Mouse (Mus musculus) naive thymus-derived CD4-positive, alpha-beta T cell, adult 2 months (primary cell): ENCODE results near the gene Gal3st3.

ENCODE experiments used
- DNase-seq: peaks from one replicate; pipeline ENCODE4 v3.0.0-alpha.2; 2011; ENCODE audit warnings: low read depth

Gene Gal3st3

GRCm38 (mm10) chr19:5297903-5298800 lies at the start of gene Gal3st3:
Gene Gal3st3, plus strand, starts transcription at chr19:5298331.
- DNase-seq = no peak

- peak; percentile 86 for DNase-seq
Measured at GRCm38 (mm10) chr19:5257140-5257539, 41.0 kb upstream of the Gal3st3 start.

GRCm38 (mm10) chr19:5267015-5267414 lies 31.1 kb upstream of the Gal3st3 start:
- DNase-seq = no peak

GRCm38 (mm10) chr19:5268017-5268416 lies 30.1 kb upstream of the Gal3st3 start:
- no peak for DNase-seq

DNA sequence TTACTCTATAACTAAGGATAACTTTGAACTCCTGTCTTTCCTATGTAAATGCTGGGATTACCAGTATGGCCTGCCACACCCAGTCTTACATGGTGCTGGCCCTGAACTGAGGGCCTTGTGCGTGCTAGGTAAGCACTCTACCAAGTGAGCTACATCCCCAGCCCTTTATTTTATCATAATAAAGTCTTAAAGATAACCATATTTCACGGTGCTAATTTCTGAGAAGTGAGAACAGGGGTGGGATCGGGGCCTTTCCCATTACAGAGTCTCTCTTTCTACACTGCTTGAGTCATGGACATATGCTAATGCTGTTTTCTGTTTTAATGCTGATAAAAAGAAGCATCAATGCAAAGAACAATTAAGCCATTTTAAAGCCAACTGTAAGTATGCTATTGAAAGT lies 29.3 kb upstream of the Gal3st3 start:
- DNase-seq = no peak

DNA sequence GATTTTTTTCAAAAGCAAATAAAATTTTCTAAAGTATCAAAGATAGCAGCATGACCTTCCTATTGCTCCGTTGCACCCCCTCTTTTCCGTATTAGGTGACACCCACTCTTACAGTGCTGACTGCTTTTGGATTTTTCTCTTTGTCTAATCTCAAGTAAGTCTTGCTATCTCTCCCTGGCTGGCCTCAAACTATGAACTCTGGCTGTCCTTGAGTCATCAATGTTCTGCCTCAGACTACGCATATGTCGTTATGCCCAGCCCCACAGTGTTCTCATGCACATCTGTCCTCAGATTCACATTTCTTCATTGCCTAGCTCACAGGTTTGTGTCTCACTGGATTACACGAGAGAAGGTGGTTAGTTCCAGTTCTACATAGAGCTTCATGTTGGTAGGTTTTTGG lies 28.7 kb upstream of the Gal3st3 start:
- DNase-seq = no peak

- DNase-seq = no peak
Measured at GRCm38 (mm10) chr19:5271430-5271829, 26.7 kb upstream of the Gal3st3 start.

- DNase-seq = peak; percentile 52
Measured at GRCm38 (mm10) chr19:5272326-5272795, 25.8 kb upstream of the Gal3st3 start.

- DNase-seq = peak; percentile 96
Measured at GRCm38 (mm10) chr19:5272801-5273733, 25.1 kb upstream of the Gal3st3 start, which contains the start of gene Pacs1. Gene Pacs1, minus strand, starts transcription at chr19:5273119.

GRCm38 (mm10) chr19:5273916-5274315 lies 24.2 kb upstream of the Gal3st3 start:
- peak; percentile 48 for DNase-seq

- no peak for DNase-seq
Measured at GRCm38 (mm10) chr19:5274641-5275040, 23.5 kb upstream of the Gal3st3 start.

DNA sequence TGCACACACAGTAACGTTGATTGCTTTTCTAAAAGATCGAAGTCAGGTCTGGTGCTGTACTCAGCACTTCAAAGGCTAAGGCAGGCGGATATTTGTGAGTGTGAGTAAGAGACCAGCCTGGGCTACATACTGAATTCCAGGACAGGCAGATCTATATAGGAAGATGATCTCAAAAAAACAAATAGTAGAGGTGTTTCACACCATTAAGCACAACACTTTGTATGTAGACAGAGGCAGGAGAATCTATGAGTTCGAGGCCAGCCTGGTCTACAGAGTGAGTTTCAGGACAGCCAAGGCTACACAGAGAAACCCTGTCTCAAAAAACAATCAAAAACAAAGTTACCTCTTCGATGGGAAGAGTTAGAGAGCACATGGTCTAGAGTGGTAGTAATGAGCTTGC lies 22.4 kb upstream of the Gal3st3 start:
- DNase-seq = no peak

- DNase-seq = peak; percentile 47
Measured at GRCm38 (mm10) chr19:5276531-5276930, 21.6 kb upstream of the Gal3st3 start.

- DNase-seq = peak; percentile 56
Measured at GRCm38 (mm10) chr19:5277140-5277539, 21.0 kb upstream of the Gal3st3 start.

GRCm38 (mm10) chr19:5278381-5278780 lies 19.8 kb upstream of the Gal3st3 start:
- no peak for DNase-seq

GRCm38 (mm10) chr19:5294972-5295735 lies 3.0 kb upstream of the Gal3st3 start, which contains the start of gene Sf3b2:
Gene Sf3b2, minus strand, starts transcription at chr19:5295455.
- peak; percentile 99 for DNase-seq

GRCm38 (mm10) chr19:5295736-5296075 lies 2.4 kb upstream of the Gal3st3 start:
- no peak for DNase-seq

GRCm38 (mm10) chr19:5296630-5297029 lies 1.5 kb upstream of the Gal3st3 start:
- no peak for DNase-seq

GRCm38 (mm10) chr19:5300588-5300987 lies 2.5 kb downstream of the Gal3st3 start:
- DNase-seq = no peak

DNA sequence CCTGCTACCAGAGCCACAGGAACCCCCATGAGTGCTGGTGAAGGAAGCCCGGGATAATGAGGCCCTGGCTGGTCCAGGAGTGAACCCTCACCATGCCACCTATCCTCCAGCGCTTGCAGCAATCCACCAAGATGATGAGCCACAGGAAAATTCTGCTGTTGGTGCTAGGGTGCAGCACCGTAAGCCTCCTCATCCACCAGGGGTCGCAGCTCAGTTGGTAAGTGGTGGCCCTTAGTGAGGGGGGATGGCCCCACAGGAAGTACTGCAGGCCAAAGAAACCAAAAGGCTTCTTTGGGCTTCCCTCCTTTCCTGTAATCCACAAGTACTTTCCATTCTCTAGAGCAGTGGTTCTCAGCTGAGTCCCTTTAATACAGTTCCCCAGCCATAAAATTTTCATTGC lies 4.3 kb downstream of the Gal3st3 start:
- peak; percentile 84 for DNase-seq

DNA sequence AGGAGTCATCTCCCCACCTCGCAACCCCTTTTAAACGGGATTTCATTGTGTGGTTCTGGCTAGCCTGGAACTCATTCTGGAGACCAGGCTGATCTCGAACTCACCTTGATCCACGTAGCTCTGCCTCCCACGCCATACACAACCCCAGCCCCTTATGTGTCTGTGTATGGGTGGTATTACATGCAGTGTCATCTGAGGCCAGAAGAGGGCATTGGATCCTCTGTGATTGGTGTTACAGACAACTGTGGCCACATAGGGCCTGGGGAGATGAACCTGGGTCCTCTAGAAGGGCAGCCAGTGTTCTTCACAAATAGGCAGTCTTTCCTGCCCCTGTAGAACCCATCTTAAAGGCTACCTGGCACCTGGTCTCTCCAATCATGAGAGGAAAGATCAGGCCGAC lies 8.1 kb downstream of the Gal3st3 start:
- no peak for DNase-seq
